Mouse (Mus musculus) layer of hippocampus, adult 18-20 months (tissue): ENCODE measurements around the gene Tgm5. TPM values are rescaled to one million over a fixed set of nuclear protein-coding genes. Genes with fewer than 3 reads are reported as not detected.
"Not testable (repeated sequence)": the region's sequence is repeated elsewhere in the genome, so short reads cannot be mapped to it uniquely, and the experiment has no call there.

Experiments used
- DNase-seq, 2 experiments: peaks; one replicate each; pipeline ENCODE4 v3.0.0; 2022; ENCODE audit warnings: low spot score in 2 of 2
- total RNA-seq, 2 experiments: library from RNA; stranded (reverse); gene quantifications; 2 replicates each; pipeline ENCODE4 v1.2.3; 2021

Tgm5 gene
- total RNA-seq, 2 experiments from 2014 or later = not detected

- peak; percentile 13 to 62 for DNase-seq
Observed at GRCm38 (mm10) chr2:121041098-121041497, 44.5 kb downstream of the Tgm5 start.

DNA sequence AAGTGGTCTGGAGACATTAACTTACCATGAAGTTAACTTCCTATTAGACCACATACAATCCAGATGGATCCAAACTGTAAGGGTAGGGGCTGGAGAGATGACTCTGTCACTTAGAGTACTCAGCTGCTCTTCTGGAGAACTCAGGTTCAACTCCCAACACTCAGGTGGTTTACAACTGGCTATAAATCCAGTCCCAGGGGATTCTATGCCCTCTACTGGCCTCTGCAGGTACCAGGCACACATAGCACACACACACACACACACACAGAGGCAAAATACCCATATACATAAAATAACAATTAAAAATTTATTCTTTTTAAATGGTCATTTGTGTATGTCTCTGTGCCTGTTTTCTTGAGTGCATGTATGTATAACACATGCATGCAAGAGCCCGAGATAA lies 46.3 kb downstream of the Tgm5 start:
- no peak for DNase-seq

DNA sequence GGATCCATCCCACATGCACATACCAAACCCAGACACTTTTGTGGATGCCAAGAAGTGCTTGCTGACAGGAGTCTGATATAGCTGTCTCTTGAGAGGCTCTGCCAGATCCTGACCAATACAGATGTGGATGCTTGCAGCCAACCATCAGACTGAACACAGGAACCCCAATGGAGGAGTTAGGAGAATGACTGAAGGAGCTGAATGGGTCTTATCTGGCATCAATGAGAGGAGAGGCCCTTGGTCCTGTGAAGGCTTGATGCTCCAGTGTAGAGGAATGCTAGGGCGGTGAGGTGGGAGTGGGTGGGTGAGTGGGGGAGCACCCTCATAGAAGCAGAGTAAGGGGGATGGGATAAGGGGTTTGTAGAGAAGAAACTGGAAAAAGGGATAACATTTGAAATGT lies 46.8 kb downstream of the Tgm5 start:
- not testable (repeated sequence) for DNase-seq

DNA sequence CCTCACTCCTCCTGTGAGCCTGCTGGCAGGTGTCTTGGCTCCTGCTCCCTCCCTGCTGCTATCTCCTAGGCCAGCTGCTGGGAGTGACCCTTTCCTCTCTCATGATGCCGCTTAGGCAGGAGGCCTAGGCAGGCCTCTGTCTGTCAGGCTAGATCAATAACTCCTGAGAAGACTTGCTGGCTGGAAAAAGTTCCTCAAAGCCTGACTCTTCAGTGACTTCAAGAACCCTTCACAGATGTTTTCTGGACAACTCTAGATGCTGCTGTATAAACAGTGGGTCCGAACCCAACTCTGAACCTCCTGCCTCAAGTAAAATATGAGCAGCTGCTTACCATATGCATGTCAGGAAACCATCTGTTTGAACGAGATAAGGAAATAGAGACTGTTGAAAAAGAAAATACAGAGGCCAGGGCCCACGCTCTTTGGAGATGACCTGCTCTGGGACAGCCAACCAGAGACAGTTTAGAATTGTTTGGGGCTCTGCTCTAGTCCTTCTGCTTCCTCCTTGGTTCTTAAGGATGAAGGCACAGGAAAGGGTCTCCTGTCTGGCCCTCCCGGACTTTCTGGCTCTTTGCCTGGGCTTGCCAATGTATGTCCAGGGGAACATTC lies 48.8 kb downstream of the Tgm5 start, which contains the start of gene Epb42:
Gene Epb42, minus strand, starts transcription at position 340 of the 609 bp plus-strand sequence.
- DNase-seq = no peak

DNA sequence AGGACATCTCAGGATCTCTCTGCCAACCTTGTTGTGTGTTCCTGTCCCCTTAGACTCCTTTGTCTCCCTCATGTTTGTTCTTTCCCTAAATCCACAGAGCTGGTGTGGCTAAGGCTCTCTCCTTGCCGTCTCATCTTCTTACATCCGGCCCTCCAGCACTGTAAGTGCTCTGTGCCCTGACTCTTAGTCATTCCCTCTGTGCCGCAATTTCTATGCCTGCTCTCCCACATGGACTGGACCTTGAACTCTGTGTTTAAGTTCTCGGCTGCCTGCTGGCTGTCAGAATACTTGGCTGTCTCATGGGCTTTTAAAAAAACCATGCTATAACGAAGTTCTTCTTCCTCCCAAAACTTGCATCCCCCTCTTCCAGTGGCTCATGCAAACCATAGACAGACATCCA lies 62.7 kb downstream of the Tgm5 start:
- DNase-seq = no peak

GRCm38 (mm10) chr2:121017151-121017550 lies 68.5 kb downstream of the Tgm5 start:
- no peak for DNase-seq

- DNase-seq = no peak
Observed at GRCm38 (mm10) chr2:121016226-121016625, 69.4 kb downstream of the Tgm5 start.

DNA sequence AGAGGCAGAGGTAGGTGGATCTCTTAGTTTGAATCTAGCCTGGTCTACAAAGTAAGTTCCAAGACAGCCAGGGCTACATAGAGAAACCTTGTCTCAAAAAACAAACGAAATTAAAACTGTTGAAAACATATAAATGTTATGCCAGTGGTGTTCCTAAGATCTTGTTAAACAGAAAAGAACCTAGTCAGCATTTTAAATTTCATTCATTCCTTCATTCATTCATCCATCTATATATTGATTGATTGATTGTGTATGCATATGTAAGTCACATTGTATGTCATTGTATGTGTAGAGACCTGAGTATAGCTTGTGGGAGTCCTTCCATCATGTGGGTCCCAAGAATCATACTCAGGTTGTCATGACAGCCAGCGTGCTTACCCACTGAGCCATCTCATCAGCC lies 70.1 kb downstream of the Tgm5 start:
- no peak for DNase-seq

GRCm38 (mm10) chr2:121012676-121013075 lies 73.0 kb downstream of the Tgm5 start:
- no peak for DNase-seq

DNA sequence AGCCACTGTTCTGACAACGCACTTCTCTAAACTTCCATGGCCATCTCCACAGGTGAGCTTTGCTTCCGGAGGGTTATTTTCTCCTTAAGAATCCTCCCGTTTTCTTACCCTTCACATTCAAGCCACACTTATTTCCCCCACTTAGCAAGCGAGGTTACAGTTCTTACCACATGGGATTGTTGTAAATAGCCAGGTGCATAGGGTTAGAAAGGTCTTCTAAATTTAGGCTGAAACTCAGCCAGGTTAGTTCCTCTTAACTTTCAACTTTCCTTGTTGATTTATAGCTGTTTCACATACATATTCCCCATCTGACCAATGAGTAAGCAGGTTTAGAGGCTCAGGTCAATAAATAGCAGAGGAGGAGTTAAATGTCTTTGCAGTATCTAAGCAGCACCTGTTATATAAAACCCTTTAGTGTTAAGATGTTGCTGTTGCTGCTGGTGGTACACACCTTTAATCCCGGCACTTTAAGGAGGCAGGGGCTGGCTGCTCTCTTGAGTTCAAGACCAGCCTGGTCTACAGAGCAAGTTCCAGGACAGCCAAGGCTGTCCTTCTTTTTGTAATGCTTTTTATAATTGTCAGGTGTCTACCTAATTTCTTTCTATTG lies 76.5 kb downstream of the Tgm5 start:
- no peak for DNase-seq

- DNase-seq = no peak
Observed at GRCm38 (mm10) chr2:121008664-121009007, 77.0 kb downstream of the Tgm5 start.

DNA sequence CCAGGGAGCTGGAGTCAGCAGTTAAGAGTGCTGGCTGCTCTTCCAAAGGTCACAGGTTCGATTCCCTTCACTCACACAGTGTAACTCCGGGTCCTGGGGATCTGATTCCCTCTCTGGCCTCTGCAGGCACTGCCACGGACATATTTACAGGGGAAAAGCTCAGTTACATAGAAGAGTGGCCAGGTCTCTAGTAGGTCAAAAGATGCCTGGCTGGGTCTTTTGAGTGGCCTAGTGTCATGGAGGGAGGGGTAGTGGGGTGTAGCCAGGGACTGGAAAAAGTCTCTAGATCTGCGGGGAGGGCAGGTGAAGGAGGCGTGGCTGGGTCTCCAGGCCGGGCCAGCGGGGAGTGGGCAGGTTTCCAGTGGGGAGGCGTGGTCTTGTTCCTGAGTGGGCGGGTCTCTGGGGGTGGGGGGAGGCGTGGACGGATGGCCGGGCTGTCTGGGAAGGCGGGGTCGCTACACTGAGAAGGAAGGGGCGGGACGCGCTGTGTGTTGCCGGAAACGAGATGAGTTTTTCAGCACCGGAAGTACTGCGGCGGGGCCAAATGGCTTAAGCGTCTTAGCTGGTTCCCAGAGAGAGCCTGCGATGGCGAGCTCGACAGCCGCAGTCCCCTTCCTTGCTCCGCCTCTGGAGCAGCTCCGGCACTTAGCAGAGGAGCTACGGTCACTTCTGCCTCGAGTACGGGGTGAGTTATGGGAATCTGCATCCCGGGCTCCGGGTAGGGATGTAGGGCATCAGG lies 77.5 kb downstream of the Tgm5 start, which contains the start of gene Ccndbp1:
Gene Ccndbp1, plus strand, starts transcription at position 479 of the 739 bp plus-strand sequence.
- DNase-seq = peak; percentile 69 to 87

GRCm38 (mm10) chr2:121006986-121007385 lies 78.7 kb downstream of the Tgm5 start:
- no peak for DNase-seq

- no peak for DNase-seq
Observed at GRCm38 (mm10) chr2:121004018-121004811, 81.4 kb downstream of the Tgm5 start.

GRCm38 (mm10) chr2:121003586-121003985 lies 82.1 kb downstream of the Tgm5 start:
- DNase-seq = no peak

DNA sequence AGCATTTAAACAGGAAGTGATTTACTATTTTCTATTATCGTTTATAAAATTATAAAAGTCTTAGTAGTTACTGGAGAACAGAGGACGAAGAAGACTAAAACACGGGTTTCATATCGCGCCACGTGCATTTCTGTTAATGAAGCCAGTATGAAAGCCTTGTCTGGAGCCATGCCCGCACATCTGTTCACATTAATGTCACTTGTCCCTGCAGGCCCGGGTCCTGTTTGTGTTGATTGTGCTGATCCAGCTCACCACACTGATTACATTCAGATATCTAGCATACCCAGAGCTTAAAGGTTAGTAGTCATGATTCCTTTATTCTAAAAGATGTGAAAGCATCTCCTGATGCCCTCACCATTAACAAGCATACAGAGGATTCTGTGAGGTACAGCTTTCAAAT lies 86.8 kb downstream of the Tgm5 start:
- no peak for DNase-seq

DNA sequence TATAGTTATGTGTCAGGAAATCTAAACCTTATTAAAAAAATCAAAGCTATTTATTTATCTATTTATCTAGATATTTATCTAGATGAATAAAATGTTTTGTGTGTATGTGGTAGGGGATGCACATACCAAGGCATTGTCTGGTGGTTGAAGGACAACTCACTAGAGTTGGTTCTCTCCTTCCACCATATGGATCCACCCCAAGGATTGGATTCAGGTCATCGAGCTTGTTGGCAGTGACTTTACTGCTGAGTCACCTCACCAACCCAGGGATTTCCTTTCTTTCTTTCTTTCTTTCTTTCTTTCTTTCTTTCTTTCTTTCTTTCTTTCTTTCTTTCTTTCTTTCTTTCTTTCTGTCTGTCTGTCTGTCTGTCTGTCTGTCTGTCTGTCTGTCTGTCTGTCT lies 89.0 kb downstream of the Tgm5 start:
- DNase-seq = not testable (repeated sequence)
